Mouse (Mus musculus) ES-Bruce4 (cell line): ENCODE measurements around the gene Zfp51.
A peak's percentile ranks its signal among the peaks of the same experiment; 100 is the strongest.

ENCODE experiments used
- CTCF ChIP-seq: IDR thresholded peaks from one replicate; pipeline ENCODE4 v1.8.1; 2011; ENCODE audit warnings: low read depth, low read length
- EP300 ChIP-seq: IDR thresholded peaks from 2 replicates; pipeline ENCODE4 v1.6.1; 2011; ENCODE audit warnings: low read depth, low read length; ENCODE audit not compliant: insufficient read depth
- POLR2A ChIP-seq: IDR thresholded peaks from one replicate; pipeline ENCODE4 v1.8.1; 2011; ENCODE audit warnings: low read length; ENCODE audit not compliant: insufficient read depth

- TF ChIP-seq EP300 (0 out of 2 replicates have a peak, but pooled peaks have one; percentile 21), POLR2A (peak; percentile 53), CTCF (no peak)
These were observed at the start of gene Zfp51 for GRCm38 (mm10) chr17:21450138-21450704.
